Mouse (Mus musculus) liver, embryonic 16.5 days (tissue): ENCODE data around the gene Timm8a2. TPM values are rescaled to one million over a fixed set of nuclear protein-coding genes. Genes with fewer than 3 reads are reported as not detected.
A peak's percentile ranks its signal among the peaks of the same experiment; 100 is the strongest.

Experiments used
- ATAC-seq: fragments of 200-750 bp; cut with Nextera tagmentation; 2 replicates; pipeline ENCODE4 v1.8.0; 2017; ENCODE audit warnings: low read depth, mild to moderate bottlenecking, moderate number of reproducible peaks, moderate library complexity
- H3K27ac ChIP-seq: fragments of 300-500 bp; sonication (generic); 2 replicates; pipeline ENCODE4 v1.5.1; 2014; ENCODE audit warnings: mild to moderate bottlenecking, low read length
- H3K27me3 ChIP-seq: fragments of 300-500 bp; sonication (generic); 2 replicates; pipeline ENCODE4 v1.6.1; 2014; ENCODE audit warnings: low read depth, low read length, mixed read lengths; ENCODE audit not compliant: control insufficient read depth, insufficient read depth
- H3K36me3 ChIP-seq: fragments of 300-500 bp; sonication (generic); 2 replicates; pipeline ENCODE4 v1.6.1; 2014; ENCODE audit warnings: mild to moderate bottlenecking; ENCODE audit not compliant: control insufficient read depth, insufficient read depth
- H3K4me1 ChIP-seq: fragments of 300-500 bp; sonication (generic); 2 replicates; pipeline ENCODE4 v1.6.1; 2014; ENCODE audit warnings: low read depth, low read length, mixed read lengths; ENCODE audit not compliant: control insufficient read depth
- H3K4me2 ChIP-seq: fragments of 300-500 bp; sonication (generic); 2 replicates; pipeline ENCODE4 v1.6.1; 2014; ENCODE audit warnings: low read depth, low read length, mixed read lengths
- H3K4me3 ChIP-seq: fragments of 300-500 bp; sonication (generic); 2 replicates; pipeline ENCODE4 v1.5.1; 2014; ENCODE audit warnings: low read depth, mild to moderate bottlenecking, low read length
- H3K9ac ChIP-seq: fragments of 300-500 bp; sonication (generic); 2 replicates; pipeline ENCODE4 v1.6.1; 2014; ENCODE audit warnings: low read depth, low read length
- H3K9me3 ChIP-seq: fragments of 300-500 bp; sonication (generic); replicated peaks from 2 replicates; pipeline ENCODE4 v1.6.1; 2016; ENCODE audit warnings: low read length; ENCODE audit not compliant: control insufficient read depth
- WGBS: fragments of 180-500 bp; shearing (Covaris S2); extraction: QIAGEN DNeasy Blood & Tissue Kit; methylation state at CpG from one replicate; pipeline ENCODE4 v1.1.7; 2014; ENCODE audit not compliant: insufficient replicate concordance; 5-methylcytosine and 5-hydroxymethylcytosine counted together
- polyA plus RNA-seq: library from polyadenylated mRNA; unstranded; fragments of >200 nt; fragmentation: Nextera tagmentation; extraction: Ambion mirVana; gene quantifications from 2 replicates; pipeline ENCODE4 v1.2.1, GENCODE M21; 2015

Timm8a2 gene
- polyA plus RNA-seq, 1 experiment from 2014 or later: not detected

- H3K4me3 ChIP-seq: no peak overlapping the region
- H3K36me3 ChIP-seq: no peaks in the 10 kb centered on the region
- H3K27ac ChIP-seq: no peak overlapping the region
- 62% methylated on average over 7 of the region's 7 CpGs for WGBS
- H3K27me3 ChIP-seq: no peaks in the 10 kb centered on the region
- H3K4me2 ChIP-seq: no peak overlapping the region
- no peaks in the 10 kb centered on the region for H3K9me3 ChIP-seq
- H3K9ac ChIP-seq: no peak overlapping the region
- ATAC-seq: no peak
- peaks cover 6% of the 10 kb centered on the region; the same call in 1 of the 2 replicates for H3K4me1 ChIP-seq
Observed at GRCm38 (mm10) chr14:122002224-122002623, 32.2 kb upstream of the Timm8a2 start.

GRCm38 (mm10) chr14:122003812-122004211 is 30.7 kb upstream of the Timm8a2 start:
- Histone ChIP-seq H3K27me3 (no peaks in the 10 kb centered on the region), H3K9ac (no peak overlapping the region), H3K4me1 (peaks cover 6% of the 10 kb centered on the region; the same call in 1 of the 2 replicates), H3K4me2 (no peak overlapping the region), H3K36me3 (no peaks in the 10 kb centered on the region), H3K9me3 (no peaks in the 10 kb centered on the region), H3K4me3 (no peak overlapping the region), H3K27ac (no peak overlapping the region)
- ATAC-seq: peak; percentile 58; the same call in 1 of the 2 replicates

GRCm38 (mm10) chr14:122008261-122008660 is 26.2 kb upstream of the Timm8a2 start:
- no peak for ATAC-seq
- Histone ChIP-seq H3K27ac (no peak overlapping the region), H3K9ac (no peak overlapping the region)

GRCm38 (mm10) chr14:122009502-122009901 is 25.0 kb upstream of the Timm8a2 start:
- Histone ChIP-seq H3K27me3 (no peaks in the 10 kb centered on the region), H3K4me2 (no peak overlapping the region), H3K4me1 (peaks cover 11% of the 10 kb centered on the region), H3K4me3 (no peak overlapping the region), H3K36me3 (no peaks in the 10 kb centered on the region; the same call in 1 of the 2 replicates), H3K27ac (no peak overlapping the region), H3K9ac (no peak overlapping the region), H3K9me3 (no peaks in the 10 kb centered on the region)
- peak; percentile 25; the same call in 1 of the 2 replicates for ATAC-seq
- WGBS: 50% methylated on average over 13 of the region's 13 CpGs

More at GRCm38 (mm10) chr14:122008261-122008660, 26.2 kb upstream of the Timm8a2 start:
- H3K4me2 ChIP-seq: no peak overlapping the region
- H3K4me1 ChIP-seq: peaks cover 17% of the 10 kb centered on the region
- 67% methylated on average over 4 of the region's 4 CpGs for WGBS
- no peak overlapping the region for H3K4me3 ChIP-seq
- H3K9me3 ChIP-seq: no peaks in the 10 kb centered on the region
- no peaks in the 10 kb centered on the region for H3K27me3 ChIP-seq
- no peaks in the 10 kb centered on the region; the same call in 1 of the 2 replicates for H3K36me3 ChIP-seq

GRCm38 (mm10) chr14:122010301-122010700 is 24.2 kb upstream of the Timm8a2 start:
- Histone ChIP-seq H3K27ac (no peak overlapping the region), H3K9me3 (no peaks in the 10 kb centered on the region), H3K36me3 (no peaks in the 10 kb centered on the region; the same call in 1 of the 2 replicates), H3K9ac (no peak overlapping the region), H3K4me3 (no peak overlapping the region), H3K4me1 (peaks cover 11% of the 10 kb centered on the region), H3K4me2 (no peak overlapping the region), H3K27me3 (no peaks in the 10 kb centered on the region)
- WGBS: 68% methylated on average over 7 of the region's 7 CpGs
- ATAC-seq: no peak

GRCm38 (mm10) chr14:122011768-122012167 is 22.7 kb upstream of the Timm8a2 start:
- Histone ChIP-seq H3K4me1 (peaks cover 11% of the 10 kb centered on the region), H3K4me3 (no peak overlapping the region), H3K9me3 (no peaks in the 10 kb centered on the region), H3K27me3 (no peaks in the 10 kb centered on the region), H3K9ac (no peak overlapping the region), H3K4me2 (no peak overlapping the region), H3K27ac (no peak overlapping the region), H3K36me3 (no peaks in the 10 kb centered on the region; the same call in 1 of the 2 replicates)
- 70% methylated on average over 8 of the region's 8 CpGs for WGBS
- no peak for ATAC-seq

- H3K27ac ChIP-seq: no peak overlapping the region
- ATAC-seq: no peak; the same call in 1 of the 2 replicates
- 23% methylated on average over 5 of the region's 5 CpGs for WGBS
Observed at GRCm38 (mm10) chr14:122012193-122012592, 22.3 kb upstream of the Timm8a2 start.

GRCm38 (mm10) chr14:122012814-122013213 is 21.7 kb upstream of the Timm8a2 start:
- Histone ChIP-seq H3K4me2 (no peak overlapping the region), H3K9ac (no peak overlapping the region), H3K9me3 (no peaks in the 10 kb centered on the region), H3K27me3 (no peaks in the 10 kb centered on the region), H3K27ac (peak overlapping the region; percentile 15; the same call in 1 of the 2 replicates), H3K4me1 (peaks cover 11% of the 10 kb centered on the region), H3K4me3 (no peak overlapping the region), H3K36me3 (no peaks in the 10 kb centered on the region; the same call in 1 of the 2 replicates)
- WGBS: 34% methylated on average over 13 of the region's 13 CpGs
- ATAC-seq: no peak

More at GRCm38 (mm10) chr14:122012193-122012592, 22.3 kb upstream of the Timm8a2 start:
- no peaks in the 10 kb centered on the region for H3K27me3 ChIP-seq
- H3K4me3 ChIP-seq: no peak overlapping the region
- H3K9ac ChIP-seq: no peak overlapping the region
- H3K4me1 ChIP-seq: peaks cover 11% of the 10 kb centered on the region
- H3K4me2 ChIP-seq: no peak overlapping the region
- H3K9me3 ChIP-seq: no peaks in the 10 kb centered on the region
- H3K36me3 ChIP-seq: no peaks in the 10 kb centered on the region; the same call in 1 of the 2 replicates

GRCm38 (mm10) chr14:122013417-122013951 is 21.0 kb upstream of the Timm8a2 start:
- Histone ChIP-seq H3K4me1 (peaks cover 11% of the 10 kb centered on the region), H3K9me3 (no peaks in the 10 kb centered on the region), H3K4me2 (no peak overlapping the region), H3K9ac (no peak overlapping the region), H3K27me3 (no peaks in the 10 kb centered on the region), H3K27ac (no peak overlapping the region; the same call in 1 of the 2 replicates), H3K36me3 (no peaks in the 10 kb centered on the region; the same call in 1 of the 2 replicates), H3K4me3 (no peak overlapping the region)
- ATAC-seq: peak; percentile 50
- WGBS: 15% methylated on average over 14 of the region's 14 CpGs
